Mouse (Mus musculus): ENCODE results near the gene Spns2. TPM values are rescaled to one million over a fixed set of nuclear protein-coding genes. Genes with fewer than 3 reads are reported as not detected.

Gene Spns2
- polyA plus RNA-seq, 1 experiment from 2014 or later = 11.1 TPM

DNA sequence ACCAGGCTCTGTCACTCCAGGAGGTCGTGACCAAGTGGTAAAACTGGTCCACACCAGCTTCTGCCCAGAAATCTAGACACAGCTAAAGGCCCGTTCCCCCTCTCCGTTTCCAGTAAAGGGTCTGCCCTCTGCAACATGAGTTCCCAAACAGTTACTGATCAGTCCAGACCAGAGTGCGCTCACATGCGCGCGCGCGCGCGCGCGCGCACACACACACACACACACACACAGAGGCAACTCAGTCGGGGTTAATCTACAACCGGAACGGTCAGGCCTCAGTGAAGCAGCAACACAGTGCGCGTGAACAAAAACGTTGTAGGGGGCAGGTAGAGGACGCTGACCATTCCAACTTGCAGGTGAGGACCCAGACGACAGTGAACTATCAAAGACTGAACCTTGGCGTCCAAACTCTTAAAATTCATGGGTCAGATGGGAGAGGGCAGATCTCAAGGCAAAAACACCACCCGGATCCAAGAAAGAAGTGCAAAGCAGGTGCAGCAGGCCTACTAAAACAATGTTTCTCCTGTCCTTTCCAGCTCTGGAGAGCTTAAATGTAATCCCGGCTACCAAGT lies 79.1 kb downstream of the Spns2 start:
- DNase-seq (ENCODE audit: low spot score) (no peak), ATAC-seq (0 out of 2 replicates have a peak, but pooled peaks have one; percentile 6)
- Histone ChIP-seq H3K27me3 (replicated peaks; ENCODE audit: insufficient read depth, low read length) (no peaks in the 10 kb centered on the region), H3K36me3 (ENCODE audit: insufficient read depth, low read length) (no peaks in the 10 kb centered on the region), H3K9me3 (ENCODE audit: low read length) (no peaks in the 10 kb centered on the region), H3K27ac (ENCODE audit: low read length) (peak overlapping the region; percentile 81), H3K4me2 (replicated peaks; ENCODE audit: low read depth, low read length) (peak overlapping the region; percentile 91), H3K4me3 (ENCODE audit: low read depth, low read length) (peak overlapping the region; percentile 65), H3K9ac (replicated peaks; ENCODE audit: low read depth) (peak overlapping the region; percentile 74), H3K4me1 (ENCODE audit: insufficient read depth, low read depth, low read length) (peaks cover 25% of the 10 kb centered on the region; the same call in 1 of the 2 replicates)
- no peak for TF ChIP-seq CTCF (IDR thresholded peaks at IDR 0.05)
- WGBS = 3% methylated on average over 25 of the region's 25 CpGs

DNA sequence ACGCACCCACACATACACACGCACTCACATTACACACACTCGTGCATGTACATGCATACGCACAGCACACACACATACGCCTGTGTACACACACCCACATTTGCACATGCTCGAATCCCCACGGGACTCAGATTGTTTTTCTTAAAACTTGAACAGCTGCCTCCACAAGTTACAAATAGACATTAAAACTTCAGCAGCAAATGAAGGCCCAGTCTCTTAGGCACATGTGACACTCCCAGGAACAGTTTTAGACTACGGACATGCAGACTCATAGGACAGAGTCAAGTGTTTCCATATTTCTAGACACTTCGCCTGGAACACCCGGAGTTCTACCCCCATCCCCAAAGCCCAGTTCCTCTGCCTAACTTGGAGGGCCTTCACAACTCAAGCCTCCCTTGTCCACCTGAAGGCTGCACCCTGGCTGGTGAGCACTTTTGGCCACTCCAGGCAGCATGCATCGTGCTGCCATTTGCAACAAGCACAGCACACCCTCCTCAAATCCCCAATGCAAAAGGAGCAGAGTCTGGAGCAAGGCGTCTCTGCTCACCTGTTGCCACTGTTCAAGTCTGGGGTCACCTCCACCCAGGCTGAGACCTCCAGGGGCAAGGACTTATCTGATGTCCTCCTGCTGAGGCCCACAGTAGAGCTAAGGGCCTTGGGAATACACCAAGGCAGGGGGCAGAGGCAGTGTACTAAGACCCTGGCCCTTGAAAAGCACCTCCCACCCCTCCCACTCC lies 79.9 kb downstream of the Spns2 start:
- Histone ChIP-seq H3K9me3 (ENCODE audit: low read length) (no peaks in the 10 kb centered on the region), H3K36me3 (ENCODE audit: insufficient read depth, low read length) (no peaks in the 10 kb centered on the region), H3K4me2 (replicated peaks; ENCODE audit: low read depth, low read length) (peak overlapping the region; percentile 91), H3K27me3 (replicated peaks; ENCODE audit: insufficient read depth, low read length) (no peaks in the 10 kb centered on the region), H3K27ac (ENCODE audit: low read length) (peak overlapping the region; percentile 81), H3K4me3 (ENCODE audit: low read depth, low read length) (peak overlapping the region; percentile 65), H3K9ac (replicated peaks; ENCODE audit: low read depth) (0 out of 2 replicates have a peak overlapping the region, but pooled peaks have one; percentile 32), H3K4me1 (ENCODE audit: insufficient read depth, low read depth, low read length) (peaks cover 28% of the 10 kb centered on the region; the same call in 1 of the 2 replicates)
- WGBS = 32% methylated on average over 12 of the region's 12 CpGs
- no peak for DNase-seq (ENCODE audit: low spot score)
- TF ChIP-seq EP300 (IDR thresholded peaks at IDR 0.05) (no peak), CTCF (IDR thresholded peaks at IDR 0.05) (no peak)
- no peak for ATAC-seq

DNA sequence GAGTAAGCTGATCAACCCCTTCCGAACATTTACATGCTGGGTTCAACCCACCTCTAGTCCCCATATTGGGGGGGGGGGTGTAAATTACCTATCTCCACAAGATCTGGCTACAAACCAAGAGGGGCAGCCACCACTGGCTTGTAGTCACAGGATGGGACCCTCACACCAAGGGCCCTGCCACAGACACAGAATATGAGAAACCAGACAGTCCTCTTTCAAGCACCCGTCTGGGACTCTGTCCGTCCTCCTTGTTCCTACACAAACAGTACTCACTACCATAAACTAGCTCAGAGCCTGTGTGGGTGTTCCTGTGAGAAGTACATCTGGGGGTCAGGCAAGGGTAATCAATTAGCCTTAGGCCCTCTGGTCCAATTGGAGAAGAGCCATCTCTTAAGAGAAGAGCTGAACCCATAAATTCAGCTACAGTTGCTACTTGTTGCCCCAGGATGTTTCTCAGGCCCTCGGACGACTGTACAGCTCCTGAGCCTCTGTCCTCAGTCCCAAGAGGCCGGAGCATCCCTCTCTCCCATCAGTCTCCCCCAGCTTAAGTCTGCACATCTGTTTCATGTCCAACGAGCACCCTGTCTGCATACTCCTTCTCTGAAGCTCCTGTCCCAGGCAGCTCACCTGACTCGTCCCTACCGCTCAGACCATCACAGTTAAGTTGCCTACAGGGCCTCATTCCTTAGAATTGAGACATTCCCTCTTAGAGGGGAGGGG lies 81.1 kb downstream of the Spns2 start:
- Histone ChIP-seq H3K4me3 (ENCODE audit: low read depth, low read length) (peak overlapping the region; percentile 65), H3K27me3 (replicated peaks; ENCODE audit: insufficient read depth, low read length) (no peaks in the 10 kb centered on the region), H3K4me2 (replicated peaks; ENCODE audit: low read depth, low read length) (peak overlapping the region; percentile 91), H3K9me3 (ENCODE audit: low read length) (no peaks in the 10 kb centered on the region), H3K27ac (ENCODE audit: low read length) (peak overlapping the region; percentile 81), H3K36me3 (ENCODE audit: insufficient read depth, low read length) (no peaks in the 10 kb centered on the region), H3K9ac (replicated peaks; ENCODE audit: low read depth) (peak overlapping the region; percentile 29; the same call in 1 of the 2 replicates), H3K4me1 (ENCODE audit: insufficient read depth, low read depth, low read length) (peaks cover 26% of the 10 kb centered on the region; the same call in 1 of the 2 replicates)
- DNase-seq (ENCODE audit: low spot score) (no peak), ATAC-seq (no peak)
- no peak for TF ChIP-seq CTCF (IDR thresholded peaks at IDR 0.05)
- no peak for TF ChIP-seq EP300 (IDR thresholded peaks at IDR 0.05)
- WGBS = 26% methylated on average over 9 of the region's 9 CpGs

DNA sequence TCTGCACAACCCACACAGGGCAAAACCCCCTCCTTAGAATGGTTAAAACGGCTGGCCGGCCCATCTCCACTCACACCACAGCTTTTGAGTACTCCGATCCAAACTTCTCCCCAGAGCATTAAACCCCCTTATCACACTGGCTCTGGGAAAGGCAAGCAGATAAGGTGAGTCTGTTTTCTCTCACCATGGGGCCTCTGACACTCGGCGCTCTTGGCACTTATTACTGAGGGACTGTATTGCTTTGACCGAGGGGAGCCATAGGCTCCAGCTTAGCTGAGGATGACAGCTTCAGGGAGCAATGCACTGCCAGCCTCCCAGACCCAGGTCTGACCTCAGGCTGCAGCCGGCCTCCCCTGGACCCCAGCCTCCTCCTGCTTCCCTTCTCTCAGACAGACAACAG lies 82.1 kb downstream of the Spns2 start:
- Histone ChIP-seq H3K27me3 (replicated peaks; ENCODE audit: insufficient read depth, low read length) (no peaks in the 10 kb centered on the region), H3K9ac (replicated peaks; ENCODE audit: low read depth) (no peak overlapping the region), H3K36me3 (ENCODE audit: insufficient read depth, low read length) (no peaks in the 10 kb centered on the region), H3K4me1 (ENCODE audit: insufficient read depth, low read depth, low read length) (peaks cover 21% of the 10 kb centered on the region; the same call in 1 of the 2 replicates), H3K4me3 (ENCODE audit: low read depth, low read length) (peak overlapping the region; percentile 65; the same call in 1 of the 2 replicates), H3K4me2 (replicated peaks; ENCODE audit: low read depth, low read length) (peak overlapping the region; percentile 91), H3K9me3 (ENCODE audit: low read length) (no peaks in the 10 kb centered on the region), H3K27ac (ENCODE audit: low read length) (peak overlapping the region; percentile 81; the same call in 1 of the 2 replicates)
- DNase-seq (ENCODE audit: low spot score) (no peak), ATAC-seq (no peak)
- 11% methylated on average over 7 of the region's 7 CpGs for WGBS
- TF ChIP-seq CTCF (IDR thresholded peaks at IDR 0.05) = no peak
- TF ChIP-seq EP300 (IDR thresholded peaks at IDR 0.05) = no peak

DNA sequence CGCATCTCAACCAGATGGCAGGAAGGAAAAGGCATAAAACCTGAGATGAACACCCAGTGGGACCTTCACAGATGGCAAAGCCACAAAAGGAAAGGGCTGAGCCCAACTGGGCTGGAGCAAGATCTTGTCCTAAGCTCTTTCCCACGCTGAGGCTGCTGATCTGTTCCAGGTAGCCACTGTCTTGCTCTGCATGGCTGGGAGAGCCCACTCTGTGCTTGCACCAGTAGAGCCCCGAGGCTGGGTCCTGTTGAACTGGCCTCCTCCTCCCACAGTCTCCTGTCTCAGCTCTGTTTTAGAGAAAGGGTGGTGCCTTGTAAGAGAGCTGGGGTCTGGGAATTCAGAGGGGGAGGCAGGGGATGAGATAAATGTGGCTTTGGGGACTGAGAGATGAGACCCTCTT lies 82.6 kb downstream of the Spns2 start:
- WGBS = 27% methylated on average over 3 of the region's 3 CpGs

More for the DNA sequence above, 82.6 kb downstream of the Spns2 start:
- no peak for ATAC-seq
- Histone ChIP-seq H3K27me3 (replicated peaks; ENCODE audit: insufficient read depth, low read length) (no peaks in the 10 kb centered on the region), H3K27ac (ENCODE audit: low read length) (peak overlapping the region; percentile 81), H3K9ac (replicated peaks; ENCODE audit: low read depth) (no peak overlapping the region), H3K9me3 (ENCODE audit: low read length) (no peaks in the 10 kb centered on the region), H3K4me3 (ENCODE audit: low read depth, low read length) (peak overlapping the region; percentile 12; the same call in 1 of the 2 replicates), H3K4me1 (ENCODE audit: insufficient read depth, low read depth, low read length) (peaks cover 21% of the 10 kb centered on the region; the same call in 1 of the 2 replicates), H3K36me3 (ENCODE audit: insufficient read depth, low read length) (no peaks in the 10 kb centered on the region), H3K4me2 (replicated peaks; ENCODE audit: low read depth, low read length) (peak overlapping the region; percentile 91)
- TF ChIP-seq CTCF (IDR thresholded peaks at IDR 0.05) (no peak), EP300 (IDR thresholded peaks at IDR 0.05) (no peak)
- DNase-seq (ENCODE audit: low spot score) = no peak

All from lung, postnatal 0 days (tissue).